Mouse (Mus musculus) midbrain, embryonic 11.5 days (tissue): Measurements from ENCODE around the gene Hist1h2bg. TPM values are rescaled to one million over a fixed set of nuclear protein-coding genes. Genes with fewer than 3 reads are reported as not detected.
A peak's percentile ranks its signal among the peaks of the same experiment; 100 is the strongest.
"Not testable (repeated sequence)": the region's sequence is repeated elsewhere in the genome, so short reads cannot be mapped to it uniquely, and the experiment has no call there.

Source experiments
- ATAC-seq: fragments of 200-750 bp; cut with Nextera tagmentation; 2 replicates; pipeline ENCODE4 v1.8.0; 2017; ENCODE audit warnings: moderate TSS enrichment, moderate library complexity; ENCODE audit not compliant: low FRiP score
- DNase-seq: peaks from one replicate; pipeline ENCODE4 v3.0.0; 2015; ENCODE audit warnings: low spot score; ENCODE audit errors: missing footprints
- H3K27ac ChIP-seq: fragments of 300-500 bp; sonication (generic); 2 replicates; pipeline ENCODE4 v1.5.1; 2014; ENCODE audit warnings: low read depth, low read length
- H3K27me3 ChIP-seq: fragments of 300-500 bp; sonication (generic); 2 replicates; pipeline ENCODE4 v1.6.1; 2014; ENCODE audit warnings: mild to moderate bottlenecking, low read length, moderate library complexity, mixed read lengths; ENCODE audit not compliant: control insufficient read depth, insufficient read depth
- H3K36me3 ChIP-seq: fragments of 300-500 bp; sonication (generic); 2 replicates; pipeline ENCODE4 v1.6.1; 2014; ENCODE audit warnings: mild to moderate bottlenecking, low read length, moderate library complexity, mixed read lengths; ENCODE audit not compliant: control insufficient read depth, insufficient read depth
- H3K4me1 ChIP-seq: fragments of 300-500 bp; sonication (generic); 2 replicates; pipeline ENCODE4 v1.6.1; 2014; ENCODE audit warnings: low read length; ENCODE audit not compliant: control insufficient read depth, insufficient read depth
- H3K4me2 ChIP-seq: fragments of 300-500 bp; sonication (generic); 2 replicates; pipeline ENCODE4 v1.6.1; 2014; ENCODE audit warnings: mild to moderate bottlenecking, moderate library complexity
- H3K4me3 ChIP-seq: fragments of 300-500 bp; sonication (generic); 2 replicates; pipeline ENCODE4 v1.5.1; 2014; ENCODE audit warnings: low read depth, low read length
- H3K9ac ChIP-seq: fragments of 300-500 bp; sonication (generic); 2 replicates; pipeline ENCODE4 v1.6.1; 2014; ENCODE audit warnings: low read length
- H3K9me3 ChIP-seq: fragments of 300-500 bp; sonication (generic); 2 replicates; pipeline ENCODE4 v1.6.1; 2016; ENCODE audit warnings: low read length; ENCODE audit not compliant: control insufficient read depth
- WGBS: fragments of 180-500 bp; shearing (Covaris S2); extraction: QIAGEN DNeasy Blood & Tissue Kit; methylation state at CpG from one replicate; pipeline ENCODE4 v1.1.7; 2014; 5-methylcytosine and 5-hydroxymethylcytosine counted together
- polyA plus RNA-seq: library from polyadenylated mRNA; unstranded; fragments of >200 nt; fragmentation: Nextera tagmentation; extraction: Ambion mirVana; gene quantifications from 2 replicates; pipeline ENCODE4 v1.2.1, GENCODE M21; 2014

Gene Hist1h2bg
- polyA plus RNA-seq, 1 experiment from 2014 or later, result 6.2 TPM

- Histone ChIP-seq H3K9ac (peak overlapping the region; percentile 47; the same call in 1 of the 2 replicates), H3K4me3 (peak overlapping the region; percentile 39), H3K27ac (peak overlapping the region; percentile 83; the same call in 1 of the 2 replicates), H3K4me2 (peak overlapping the region; percentile 39)
- H3K4me1 ChIP-seq, H3K9me3 ChIP-seq, H3K27me3 ChIP-seq, ATAC-seq, DNase-seq, H3K36me3 ChIP-seq: not testable (repeated sequence)
- WGBS, result 0% methylated on average over 11 of the region's 14 CpGs
Measured at GRCm38 (mm10) chr13:23544787-23545120, 26.4 kb upstream of the Hist1h2bg start.

DNA sequence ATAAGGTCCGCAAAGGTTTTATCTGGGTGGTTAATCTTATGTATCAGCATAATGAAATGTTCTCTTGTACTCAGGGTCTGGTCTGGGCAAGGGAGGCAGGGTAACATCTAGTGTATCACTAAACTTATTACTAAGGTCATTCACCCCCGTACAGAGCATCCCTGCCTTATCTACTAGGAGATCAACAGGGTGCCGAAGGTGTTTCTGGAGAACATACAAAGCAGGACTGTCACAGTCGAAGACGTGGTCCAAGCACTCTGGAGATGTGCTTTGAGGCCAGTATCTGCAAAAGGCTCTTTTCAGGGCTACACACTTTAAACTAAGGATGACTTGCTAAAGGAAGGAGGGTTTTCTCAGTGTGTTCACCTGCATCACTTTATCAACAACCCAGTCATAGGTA is 24.5 kb upstream of the Hist1h2bg start:
- no peak for ATAC-seq
- no peaks in the 10 kb centered on the region for H3K9me3 ChIP-seq
- H3K4me2 ChIP-seq, result no peak overlapping the region
- no peaks in the 10 kb centered on the region for H3K36me3 ChIP-seq
- H3K4me1 ChIP-seq, result peaks cover 2% of the 10 kb centered on the region; the same call in 1 of the 2 replicates
- DNase-seq, result no peak
- no peak overlapping the region for H3K9ac ChIP-seq
- H3K27me3 ChIP-seq, result no peaks in the 10 kb centered on the region
- H3K4me3 ChIP-seq, result no peak overlapping the region
- 87% methylated on average over 5 of the region's 5 CpGs for WGBS
- no peak overlapping the region for H3K27ac ChIP-seq

GRCm38 (mm10) chr13:23550761-23551145 is 20.4 kb upstream of the Hist1h2bg start:
- Histone ChIP-seq H3K4me3 (peak overlapping the region; percentile 32), H3K27ac (peak overlapping the region; percentile 90), H3K4me1 (peaks cover 10% of the 10 kb centered on the region), H3K9me3 (no peaks in the 10 kb centered on the region), H3K36me3 (no peaks in the 10 kb centered on the region), H3K27me3 (no peaks in the 10 kb centered on the region), H3K9ac (peak overlapping the region; percentile 69), H3K4me2 (peak overlapping the region; percentile 51)
- no peak for ATAC-seq
- WGBS, result 10% methylated on average over 3 of the region's 3 CpGs
- peak; percentile 95 for DNase-seq

GRCm38 (mm10) chr13:23551146-23551834 is 19.9 kb upstream of the Hist1h2bg start, which contains the start of gene Hist1h4f:
Hist1h4f (minus strand) TSS chr13:23551648.
- under 1% methylated on average over 46 of the region's 47 CpGs for WGBS
- peak within 1 kb of the TSS; percentile 90 for H3K27ac ChIP-seq
- peak within 1 kb of the TSS; percentile 51 for H3K4me2 ChIP-seq
- H3K4me1 ChIP-seq, H3K27me3 ChIP-seq, H3K36me3 ChIP-seq, H3K9me3 ChIP-seq: not testable (repeated sequence)
- peak within 1 kb of the TSS; percentile 69 for H3K9ac ChIP-seq
- peak; percentile 80 for ATAC-seq
- H3K4me3 ChIP-seq, result peak within 1 kb of the TSS; percentile 32
- DNase-seq, result peak; percentile 100

GRCm38 (mm10) chr13:23551931-23552914 is 19.0 kb upstream of the Hist1h2bg start:
- peak overlapping the region; percentile 90 for H3K27ac ChIP-seq
- H3K36me3 ChIP-seq, result no peaks in the 10 kb centered on the region
- H3K4me2 ChIP-seq, result peak overlapping the region; percentile 51
- H3K4me3 ChIP-seq, result 0 out of 2 replicates have a peak overlapping the region, but pooled peaks have one; percentile 32
- no peaks in the 10 kb centered on the region for H3K27me3 ChIP-seq
- H3K4me1 ChIP-seq, result peaks cover 9% of the 10 kb centered on the region
- DNase-seq, result peak; percentile 91
- H3K9me3 ChIP-seq, result no peaks in the 10 kb centered on the region
- WGBS, result 56% methylated on average over 8 of the region's 8 CpGs
- no peak for ATAC-seq
- H3K9ac ChIP-seq, result peak overlapping the region; percentile 47; the same call in 1 of the 2 replicates

DNA sequence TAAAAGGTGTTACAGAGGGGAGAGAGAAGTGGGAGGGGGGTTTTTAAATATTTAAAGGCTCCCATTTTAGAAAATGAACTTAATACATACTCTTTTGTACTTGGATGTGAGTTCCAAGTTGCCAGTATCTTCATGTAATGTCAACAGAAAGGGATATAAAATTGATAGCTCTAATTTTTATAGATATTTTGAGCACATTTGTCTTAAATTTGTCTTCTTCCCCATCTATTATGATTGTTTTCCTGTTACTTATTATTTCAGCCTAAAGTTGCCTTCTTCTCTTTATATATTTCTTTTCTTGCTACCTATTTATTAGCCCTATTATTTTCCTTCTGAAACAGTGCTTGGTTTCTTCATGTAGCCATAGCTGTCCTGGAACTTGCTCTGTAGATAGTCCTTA is 18.2 kb upstream of the Hist1h2bg start, which contains the start of gene Hist1h1d:
Gene Hist1h1d, plus strand, starts transcription at position 301 of the 400 bp plus-strand sequence.
- Histone ChIP-seq H3K4me1 (peaks cover 9% of the 10 kb centered on the region), H3K9ac (peak within 1 kb of the TSS; percentile 89; the same call in 1 of the 2 replicates), H3K9me3 (no peaks in the 10 kb centered on the region), H3K36me3 (no peaks in the 10 kb centered on the region), H3K27ac (peak within 1 kb of the TSS; percentile 98), H3K27me3 (no peaks in the 10 kb centered on the region), H3K4me3 (no peak within 1 kb of the TSS), H3K4me2 (peak within 1 kb of the TSS; percentile 93; the same call in 1 of the 2 replicates)
- ATAC-seq (no peak), DNase-seq (no peak)

DNA sequence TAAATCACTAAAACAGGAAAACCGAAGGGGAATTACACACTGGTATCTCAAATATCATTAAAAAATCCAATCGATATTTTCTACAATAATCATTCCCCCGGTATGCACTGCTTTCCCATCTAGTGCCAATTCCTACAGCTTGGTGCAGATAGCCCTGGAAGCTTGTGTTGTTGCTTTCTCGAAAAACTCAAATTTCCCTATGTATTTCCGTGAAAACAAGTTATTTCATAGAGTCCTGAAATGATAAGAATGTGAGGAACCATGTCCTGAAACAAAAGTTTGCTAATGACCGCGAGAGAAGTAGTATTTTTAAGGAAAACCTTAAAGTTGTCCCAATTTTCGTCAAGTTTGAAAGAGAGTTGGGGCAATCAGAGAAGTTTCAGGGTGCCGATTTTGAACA is 16.8 kb upstream of the Hist1h2bg start:
- Histone ChIP-seq H3K9ac (peak overlapping the region; percentile 89), H3K4me3 (peak overlapping the region; percentile 57; the same call in 1 of the 2 replicates), H3K4me2 (peak overlapping the region; percentile 93), H3K9me3 (no peaks in the 10 kb centered on the region), H3K27ac (peak overlapping the region; percentile 98), H3K36me3 (no peaks in the 10 kb centered on the region), H3K27me3 (no peaks in the 10 kb centered on the region), H3K4me1 (peaks cover 9% of the 10 kb centered on the region)
- ATAC-seq, result no peak
- DNase-seq, result peak; percentile 93
- WGBS, result 27% methylated on average over 9 of the region's 9 CpGs

GRCm38 (mm10) chr13:23554925-23555838 is 16.0 kb upstream of the Hist1h2bg start:
- no peaks in the 10 kb centered on the region for H3K36me3 ChIP-seq
- H3K9ac ChIP-seq, result peak overlapping the region; percentile 89
- no peaks in the 10 kb centered on the region for H3K27me3 ChIP-seq
- H3K4me3 ChIP-seq, result peak overlapping the region; percentile 57
- ATAC-seq (peak; percentile 87), DNase-seq (peak; percentile 98)
- no peaks in the 10 kb centered on the region for H3K9me3 ChIP-seq
- H3K4me2 ChIP-seq, result peak overlapping the region; percentile 93
- peak overlapping the region; percentile 98 for H3K27ac ChIP-seq
- WGBS, result under 1% methylated on average over 49 of the region's 54 CpGs
- peaks cover 9% of the 10 kb centered on the region for H3K4me1 ChIP-seq
